Mouse (Mus musculus) neural tube, embryonic 15.5 days (tissue): ENCODE results near the gene Slc29a4. TPM values are rescaled to one million over a fixed set of nuclear protein-coding genes. Genes with fewer than 3 reads are reported as not detected.
A peak's percentile ranks its signal among the peaks of the same experiment; 100 is the strongest.

Source experiments
- ATAC-seq: fragments of 200-750 bp; cut with Nextera tagmentation; 2 replicates; pipeline ENCODE4 v1.8.0; 2017; ENCODE audit warnings: mild to moderate bottlenecking, moderate TSS enrichment, moderate library complexity; ENCODE audit not compliant: low FRiP score
- H3K27ac ChIP-seq: fragments of 300-500 bp; sonication (generic); replicated peaks from 2 replicates; pipeline ENCODE4 v1.5.1; 2015; ENCODE audit warnings: mild to moderate bottlenecking, inconsistent platforms
- H3K27me3 ChIP-seq: fragments of 300-500 bp; sonication (generic); replicated peaks from 2 replicates; pipeline ENCODE4 v1.6.1; 2015; ENCODE audit warnings: inconsistent platforms
- H3K36me3 ChIP-seq: fragments of 300-500 bp; sonication (generic); 2 replicates; pipeline ENCODE4 v1.6.1; 2015; ENCODE audit warnings: inconsistent platforms
- H3K4me1 ChIP-seq: fragments of 300-500 bp; sonication (generic); 2 replicates; pipeline ENCODE4 v1.6.1; 2015; ENCODE audit warnings: inconsistent platforms
- H3K4me2 ChIP-seq: fragments of 300-500 bp; sonication (generic); 2 replicates; pipeline ENCODE4 v1.6.1; 2015; ENCODE audit warnings: inconsistent platforms, mild to moderate bottlenecking, moderate library complexity
- H3K4me3 ChIP-seq: fragments of 300-500 bp; sonication (generic); replicated peaks from 2 replicates; pipeline ENCODE4 v1.5.1; 2015; ENCODE audit warnings: mild to moderate bottlenecking, inconsistent platforms
- H3K9ac ChIP-seq: fragments of 300-500 bp; sonication (generic); replicated peaks from 2 replicates; pipeline ENCODE4 v1.6.1; 2015; ENCODE audit warnings: mild to moderate bottlenecking, inconsistent platforms
- H3K9me3 ChIP-seq: fragments of 300-500 bp; sonication (generic); replicated peaks from 2 replicates; pipeline ENCODE4 v1.6.1; 2016; ENCODE audit warnings: inconsistent platforms
- WGBS: fragments of 180-500 bp; shearing (Covaris S2); methylation state at CpG from one replicate; pipeline ENCODE4 v1.1.7; 2015; ENCODE audit warnings: mixed read lengths; 5-methylcytosine and 5-hydroxymethylcytosine counted together
- polyA plus RNA-seq: library from polyadenylated mRNA; unstranded; fragments of >200 nt; fragmentation: Nextera tagmentation; extraction: Ambion mirVana; gene quantifications from 2 replicates; pipeline ENCODE4 v1.2.1, GENCODE M21; 2015

Gene Slc29a4
- polyA plus RNA-seq, 1 experiment from 2014 or later: 82.4 TPM

GRCm38 (mm10) chr5:142697742-142698141 lies 5.4 kb downstream of the Slc29a4 start:
- Histone ChIP-seq H3K27ac (no peak overlapping the region), H3K9me3 (no peaks in the 10 kb centered on the region), H3K27me3 (peaks cover 3% of the 10 kb centered on the region; the same call in 1 of the 2 replicates), H3K36me3 (no peaks in the 10 kb centered on the region), H3K4me1 (peaks cover 25% of the 10 kb centered on the region), H3K4me2 (no peak overlapping the region), H3K4me3 (no peak overlapping the region), H3K9ac (no peak overlapping the region)
- WGBS: 77% methylated on average over 2 of the region's 2 CpGs
- ATAC-seq: no peak

DNA sequence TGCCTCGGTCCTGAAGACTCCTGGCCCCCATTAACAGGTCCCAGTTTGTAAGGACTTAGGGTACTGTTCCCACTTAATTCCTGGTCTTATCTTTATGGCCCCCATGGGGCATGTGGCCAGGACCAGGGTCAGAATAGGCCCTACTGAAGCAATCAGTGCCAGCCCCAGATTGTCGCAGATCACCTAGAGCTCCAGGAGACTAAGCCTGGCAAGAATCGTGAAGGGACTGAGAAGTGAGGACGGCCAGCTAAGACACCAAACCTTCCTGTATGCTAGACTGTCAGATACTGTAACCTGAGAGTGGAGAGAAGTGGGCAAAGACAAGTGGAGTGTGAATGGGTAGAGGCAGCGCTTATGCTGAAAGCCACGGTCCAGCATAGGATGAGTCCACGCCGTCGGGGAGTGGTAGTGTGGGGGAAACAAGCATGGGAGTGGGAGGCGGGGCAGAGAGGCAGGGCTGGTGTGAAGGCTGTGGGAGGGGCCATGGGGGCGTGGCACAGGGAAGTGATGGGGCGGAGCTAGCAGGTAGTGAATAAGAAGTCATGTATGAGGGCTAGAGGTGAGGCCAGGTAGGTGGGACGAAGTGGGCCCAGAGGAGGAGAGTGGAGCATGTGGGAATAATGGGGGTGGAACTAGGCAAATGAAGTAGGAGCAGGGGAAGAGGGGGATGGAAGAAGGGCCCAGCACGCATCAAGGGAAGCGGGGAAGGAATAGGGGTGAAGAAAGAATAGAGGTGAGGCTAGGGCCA lies 8.7 kb downstream of the Slc29a4 start:
- peak overlapping the region; percentile 88 for H3K4me2 ChIP-seq
- H3K36me3 ChIP-seq: peaks cover 6% of the 10 kb centered on the region
- H3K9ac ChIP-seq: no peak overlapping the region
- peak; percentile 60 for ATAC-seq
- H3K9me3 ChIP-seq: no peaks in the 10 kb centered on the region
- H3K27ac ChIP-seq: no peak overlapping the region
- H3K4me1 ChIP-seq: peaks cover 24% of the 10 kb centered on the region
- peak overlapping the region; percentile 80 for H3K4me3 ChIP-seq
- 8% methylated on average over 15 of the region's 15 CpGs for WGBS
- H3K27me3 ChIP-seq: peaks cover 3% of the 10 kb centered on the region; the same call in 1 of the 2 replicates

- peak; percentile 90 for ATAC-seq
- no peaks in the 10 kb centered on the region for H3K9me3 ChIP-seq
- H3K27me3 ChIP-seq: peaks cover 3% of the 10 kb centered on the region; the same call in 1 of the 2 replicates
- H3K4me2 ChIP-seq: peak overlapping the region; percentile 88
- under 1% methylated on average over 52 of the region's 72 CpGs for WGBS
- H3K27ac ChIP-seq: peak overlapping the region; percentile 48; the same call in 1 of the 2 replicates
- H3K36me3 ChIP-seq: peaks cover 9% of the 10 kb centered on the region
- peaks cover 24% of the 10 kb centered on the region for H3K4me1 ChIP-seq
- H3K4me3 ChIP-seq: peak overlapping the region; percentile 80
- peak overlapping the region; percentile 80 for H3K9ac ChIP-seq
Measured at GRCm38 (mm10) chr5:142701651-142702510, 9.6 kb downstream of the Slc29a4 start.

DNA sequence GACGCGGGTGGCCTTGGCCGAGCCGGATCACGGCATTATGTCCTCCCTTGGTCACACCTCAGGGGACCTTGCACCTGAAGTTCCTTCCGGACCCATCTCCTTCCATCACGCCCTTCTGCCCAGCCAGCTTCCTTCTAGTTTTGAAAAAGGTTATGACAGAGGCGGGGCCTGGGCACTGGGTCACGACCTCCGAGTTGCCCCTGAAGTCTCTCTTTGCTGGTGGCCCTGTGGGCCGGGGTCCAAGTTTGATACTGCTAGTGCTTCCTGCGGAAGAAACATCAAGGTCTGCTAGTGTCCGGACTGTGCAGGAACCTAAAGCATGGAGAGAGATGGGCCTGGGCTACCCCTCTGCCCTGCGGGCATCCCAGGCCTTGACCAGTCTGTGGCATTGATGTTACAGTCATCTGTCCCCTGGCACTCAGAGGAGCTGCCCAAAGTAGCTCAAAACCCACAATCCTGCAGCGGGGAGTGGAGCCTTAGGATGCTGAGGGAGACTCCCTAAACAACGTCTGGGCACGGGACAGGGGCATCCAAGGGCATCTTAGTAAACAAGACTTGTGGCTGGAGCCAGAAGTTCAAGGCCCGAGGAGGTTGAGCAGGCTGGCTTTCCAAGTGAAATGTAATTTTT lies 10.3 kb downstream of the Slc29a4 start:
- no peak for ATAC-seq
- Histone ChIP-seq H3K4me1 (peaks cover 24% of the 10 kb centered on the region), H3K36me3 (peaks cover 9% of the 10 kb centered on the region), H3K4me2 (peak overlapping the region; percentile 88), H3K4me3 (peak overlapping the region; percentile 80), H3K27ac (peak overlapping the region; percentile 48; the same call in 1 of the 2 replicates), H3K9me3 (no peaks in the 10 kb centered on the region), H3K27me3 (peaks cover 3% of the 10 kb centered on the region; the same call in 1 of the 2 replicates), H3K9ac (peak overlapping the region; percentile 80)
- 19% methylated on average over 18 of the region's 18 CpGs for WGBS

GRCm38 (mm10) chr5:142703569-142703968 lies 11.3 kb downstream of the Slc29a4 start:
- no peak overlapping the region for H3K27ac ChIP-seq

DNA sequence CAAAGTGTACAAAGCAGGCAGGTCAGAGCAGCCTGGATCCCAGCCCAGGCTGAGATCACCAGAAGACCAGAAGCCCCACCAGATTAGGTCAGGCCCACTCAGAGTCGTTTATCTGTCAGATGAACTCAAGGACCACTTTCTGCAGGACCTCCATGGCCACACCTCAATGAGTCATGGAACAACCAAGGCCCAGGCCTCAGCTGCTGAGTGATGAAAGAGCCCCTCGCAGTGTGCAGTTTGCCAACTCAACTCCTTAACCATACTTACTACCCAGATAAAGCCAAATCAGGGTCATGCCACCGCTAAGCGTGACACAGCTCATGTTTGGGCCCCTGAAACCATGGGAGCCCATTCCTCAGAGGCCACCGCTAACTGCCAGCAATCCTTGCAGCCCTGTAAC lies 15.4 kb downstream of the Slc29a4 start:
- Histone ChIP-seq H3K9ac (no peak overlapping the region), H3K27me3 (no peaks in the 10 kb centered on the region), H3K4me3 (no peak overlapping the region), H3K36me3 (peaks cover 51% of the 10 kb centered on the region), H3K27ac (no peak overlapping the region), H3K9me3 (no peaks in the 10 kb centered on the region), H3K4me1 (peaks cover 19% of the 10 kb centered on the region), H3K4me2 (no peak overlapping the region)
- 91% methylated on average over 5 of the region's 5 CpGs for WGBS
- ATAC-seq: no peak

More at GRCm38 (mm10) chr5:142703569-142703968, 11.3 kb downstream of the Slc29a4 start:
- peaks cover 13% of the 10 kb centered on the region for H3K36me3 ChIP-seq
- H3K4me3 ChIP-seq: peak overlapping the region; percentile 80
- H3K9me3 ChIP-seq: no peaks in the 10 kb centered on the region
- H3K4me1 ChIP-seq: peaks cover 24% of the 10 kb centered on the region
- no peak for ATAC-seq
- peaks cover 3% of the 10 kb centered on the region; the same call in 1 of the 2 replicates for H3K27me3 ChIP-seq
- H3K4me2 ChIP-seq: peak overlapping the region; percentile 88
- H3K9ac ChIP-seq: peak overlapping the region; percentile 80; the same call in 1 of the 2 replicates
- 53% methylated on average over 10 of the region's 10 CpGs for WGBS

- no peak overlapping the region for H3K27ac ChIP-seq
- H3K9ac ChIP-seq: no peak overlapping the region
- H3K4me3 ChIP-seq: no peak overlapping the region
- H3K4me2 ChIP-seq: no peak overlapping the region
- H3K27me3 ChIP-seq: no peaks in the 10 kb centered on the region
- peaks cover 64% of the 10 kb centered on the region for H3K36me3 ChIP-seq
- peaks cover 2% of the 10 kb centered on the region; the same call in 1 of the 2 replicates for H3K4me1 ChIP-seq
- WGBS: 84% methylated on average over 7 of the region's 7 CpGs
- H3K9me3 ChIP-seq: no peaks in the 10 kb centered on the region
- ATAC-seq: no peak
Measured at GRCm38 (mm10) chr5:142709436-142709835, 17.1 kb downstream of the Slc29a4 start.

DNA sequence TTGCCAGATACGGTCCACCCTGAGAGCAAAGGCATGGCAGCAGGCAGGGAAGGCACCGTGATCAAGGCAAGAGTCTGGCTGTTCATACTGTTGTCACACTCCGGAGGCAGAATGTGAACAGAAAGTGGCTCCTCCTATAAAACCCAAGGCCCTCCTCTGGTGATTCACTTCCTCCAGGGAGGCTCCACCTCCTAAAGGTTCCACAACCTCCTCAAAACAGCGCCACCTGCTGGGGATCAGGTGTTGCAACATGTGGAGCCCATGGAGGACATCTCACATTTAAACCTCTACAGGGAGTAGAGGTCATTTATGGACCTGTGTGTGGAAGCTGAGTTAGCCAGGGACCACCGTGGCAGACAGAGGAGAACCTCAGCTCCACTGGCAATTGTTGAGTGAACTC lies 20.1 kb downstream of the Slc29a4 start:
- H3K4me2 ChIP-seq: no peak overlapping the region
- H3K9ac ChIP-seq: no peak overlapping the region
- no peak overlapping the region for H3K4me3 ChIP-seq
- no peak for ATAC-seq
- no peaks in the 10 kb centered on the region for H3K27me3 ChIP-seq
- H3K4me1 ChIP-seq: no peaks in the 10 kb centered on the region
- no peaks in the 10 kb centered on the region for H3K9me3 ChIP-seq
- WGBS: 86% methylated on average over 5 of the region's 5 CpGs
- H3K36me3 ChIP-seq: peaks cover 64% of the 10 kb centered on the region
- no peak overlapping the region for H3K27ac ChIP-seq

GRCm38 (mm10) chr5:142713966-142714365 lies 21.7 kb downstream of the Slc29a4 start:
- H3K27me3 ChIP-seq: no peaks in the 10 kb centered on the region
- peaks cover 61% of the 10 kb centered on the region for H3K36me3 ChIP-seq
- WGBS: 91% methylated on average over 10 of the region's 10 CpGs
- H3K4me2 ChIP-seq: no peak overlapping the region
- no peaks in the 10 kb centered on the region for H3K4me1 ChIP-seq
- ATAC-seq: no peak
- H3K4me3 ChIP-seq: no peak overlapping the region
- no peak overlapping the region for H3K9ac ChIP-seq
- no peaks in the 10 kb centered on the region for H3K9me3 ChIP-seq
- no peak overlapping the region for H3K27ac ChIP-seq

DNA sequence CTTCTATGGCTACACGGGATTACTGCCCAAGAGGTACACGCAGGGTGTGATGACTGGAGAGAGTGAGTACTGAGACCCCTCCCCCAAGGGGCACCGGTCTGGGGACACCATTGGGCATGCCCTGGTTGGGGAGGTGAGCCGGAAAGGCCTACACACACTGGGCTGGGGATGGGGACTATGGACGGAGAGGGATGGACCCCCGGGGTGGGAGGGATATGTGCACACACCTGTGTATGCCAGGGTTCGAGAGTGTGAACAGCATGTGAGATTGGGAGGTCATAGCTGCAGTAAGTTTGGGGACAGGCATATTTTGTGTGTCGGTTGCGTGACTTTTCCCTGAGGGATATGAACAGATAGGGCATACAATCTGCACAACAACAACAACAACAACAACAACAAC lies 22.7 kb downstream of the Slc29a4 start:
- ATAC-seq: no peak
- WGBS: 85% methylated on average over 9 of the region's 9 CpGs
- Histone ChIP-seq H3K27me3 (no peaks in the 10 kb centered on the region), H3K4me3 (no peak overlapping the region), H3K27ac (no peak overlapping the region), H3K9me3 (no peaks in the 10 kb centered on the region), H3K4me2 (no peak overlapping the region), H3K4me1 (no peaks in the 10 kb centered on the region), H3K36me3 (peaks cover 59% of the 10 kb centered on the region), H3K9ac (no peak overlapping the region)

DNA sequence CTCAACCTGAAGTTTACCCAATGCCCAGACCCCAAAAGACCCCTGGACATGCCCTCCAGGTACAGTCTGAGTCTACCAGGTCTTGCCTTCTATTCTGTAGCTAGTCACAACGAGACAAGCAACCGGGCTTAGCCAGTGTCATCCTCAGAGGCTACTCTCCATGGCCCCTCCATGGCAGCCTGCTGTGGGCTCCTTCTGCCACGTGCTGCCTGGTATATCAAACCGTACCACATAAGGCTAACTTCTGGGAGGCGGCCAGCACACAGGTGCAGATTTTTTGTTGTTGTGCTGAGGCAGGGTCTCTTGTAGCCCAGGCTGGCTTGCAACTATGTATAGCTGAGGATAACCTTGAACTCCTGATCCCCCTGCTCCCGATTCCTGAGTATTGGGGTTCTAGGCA lies 23.7 kb downstream of the Slc29a4 start:
- Histone ChIP-seq H3K27ac (no peak overlapping the region), H3K9ac (no peak overlapping the region), H3K4me3 (no peak overlapping the region), H3K4me2 (no peak overlapping the region), H3K9me3 (no peaks in the 10 kb centered on the region), H3K36me3 (peaks cover 52% of the 10 kb centered on the region), H3K4me1 (no peaks in the 10 kb centered on the region), H3K27me3 (no peaks in the 10 kb centered on the region)
- ATAC-seq: no peak
- WGBS: 86% methylated on average over 6 of the region's 6 CpGs
